Comparison of ENCODE assay signal across 18 mouse cellular contexts in the genomic region with DNA sequence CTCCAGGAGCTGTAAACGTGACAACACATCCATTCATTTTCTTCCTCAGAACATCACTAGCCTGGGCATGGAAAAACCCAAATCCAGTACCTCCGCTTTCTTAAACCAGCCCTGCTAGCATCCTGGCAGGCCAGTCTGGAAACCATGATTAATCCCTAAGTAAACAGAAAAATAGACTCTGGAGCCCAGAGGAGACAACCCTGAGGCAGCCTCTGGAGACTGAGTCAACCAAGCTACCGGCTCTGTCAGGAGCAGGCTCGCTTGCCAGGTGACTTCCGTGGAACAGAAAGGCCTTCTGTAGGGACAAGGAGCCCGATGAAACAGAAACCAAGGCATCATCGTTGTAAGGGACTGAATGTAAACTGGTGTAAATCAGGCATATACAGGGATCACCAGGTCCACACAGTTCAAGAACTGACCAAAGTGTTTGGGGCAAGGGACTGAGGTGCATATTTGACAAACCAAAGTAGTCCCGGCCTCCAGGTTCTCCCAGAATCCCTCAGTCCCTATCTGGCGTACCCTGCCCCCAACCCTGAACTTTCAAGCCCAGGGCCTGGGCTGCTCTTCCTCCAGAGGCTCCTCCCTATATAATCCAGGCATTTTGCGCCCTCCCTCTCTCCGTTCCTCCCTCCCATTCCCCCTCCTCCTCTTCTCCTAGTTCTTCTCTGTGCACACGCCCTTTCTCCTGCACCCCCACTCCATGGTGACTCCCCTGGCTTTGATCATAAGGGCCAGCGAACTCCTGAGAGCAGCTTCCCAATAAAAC. TPM values are rescaled to one million over a fixed set of nuclear protein-coding genes. Genes with fewer than 3 reads are reported as not detected.
A peak's percentile ranks its signal among the peaks of the same experiment; 100 is the strongest.
DNase-seq lines count a peak whose midpoint lies in the region; ATAC-seq lines count a peak whose summit lies in the region.
"Had no signal": no experiment of that assay in that cellular context is flagged by ENCODE, and none has a peak within 500 bp of the region (broad histone marks: within the 10 kb centered on the region; RNA-seq: fewer than 3 reads in every experiment).

No protein-coding gene starts in this region.

- H3K4me2 ChIP-seq in limb, embryonic 15.5 days, result no peak overlapping the region
- H3K4me2 ChIP-seq in intestine, embryonic 16.5 days (ENCODE audit: low read depth, low read length), result 0 out of 2 replicates have a peak overlapping the region, but pooled peaks have one; percentile 1
- H3K4me2 ChIP-seq: embryonic facial prominence, embryonic 13.5 days; forebrain, embryonic 15.5 days; heart, embryonic 15.5 days; lung, embryonic 14.5 days; neural tube, embryonic 13.5 days; stomach, embryonic 15.5 days had no signal

- H3K27me3 ChIP-seq in limb, embryonic 15.5 days, result no peaks in the 10 kb centered on the region
- no peaks in the 10 kb centered on the region for H3K27me3 ChIP-seq in limb, embryonic 10.5 days (ENCODE audit: low read depth, poor library complexity, severe bottlenecking)
- no peaks in the 10 kb centered on the region for H3K27me3 ChIP-seq in intestine, embryonic 16.5 days (replicated peaks; ENCODE audit: control insufficient read depth, insufficient read depth, low read length)
- H3K27me3 ChIP-seq: embryonic facial prominence, embryonic 13.5 days; forebrain, embryonic 15.5 days; heart, embryonic 15.5 days; neural tube, embryonic 13.5 days; stomach, embryonic 15.5 days had no signal

- no peaks in the 10 kb centered on the region for H3K9me3 ChIP-seq in limb, embryonic 15.5 days
- no peaks in the 10 kb centered on the region for H3K9me3 ChIP-seq in limb, embryonic 10.5 days (replicated peaks)
- H3K9me3 ChIP-seq in intestine, embryonic 16.5 days (ENCODE audit: control insufficient read depth, low read length), result no peaks in the 10 kb centered on the region
- H3K9me3 ChIP-seq: embryonic facial prominence, embryonic 13.5 days; forebrain, embryonic 15.5 days; heart, embryonic 15.5 days; neural tube, embryonic 13.5 days; stomach, embryonic 15.5 days had no signal

- DNase-seq in limb, embryonic 10.5 days (ENCODE audit: low spot score), result no peak
- DNase-seq in 3T3-L1 (ENCODE audit: low read depth, low spot score) (peak; percentile 68), ES-CJ7 (ENCODE audit: low read depth, low spot score) (peak; percentile 68)
- no peak for DNase-seq in left cerebral cortex, postnatal 36 days (ENCODE audit: low spot score in 2 of 2)
- DNase-seq: cerebellum, postnatal 25 days; gastrocnemius, postnatal 25 days; kidney, postnatal 10 days; left cerebral cortex, postnatal 4 days; lung, embryonic 14.5 days had no signal

- 0 out of 2 replicates have a peak overlapping the region, but pooled peaks have one; percentile 2 for H3K27ac ChIP-seq in limb, embryonic 15.5 days
- H3K27ac ChIP-seq in limb, embryonic 10.5 days, result no peak overlapping the region
- peak overlapping the region; percentile 75 for H3K27ac ChIP-seq in intestine, embryonic 16.5 days (ENCODE audit: low read length)
- H3K27ac ChIP-seq: embryonic facial prominence, embryonic 13.5 days; forebrain, embryonic 15.5 days; heart, embryonic 15.5 days; neural tube, embryonic 13.5 days; stomach, embryonic 15.5 days had no signal

- H3K4me3 ChIP-seq in limb, embryonic 15.5 days, result no peak overlapping the region
- no peak overlapping the region for H3K4me3 ChIP-seq in limb, embryonic 10.5 days
- H3K4me3 ChIP-seq in intestine, embryonic 16.5 days (ENCODE audit: low read length), result no peak overlapping the region
- H3K4me3 ChIP-seq: embryonic facial prominence, embryonic 13.5 days; forebrain, embryonic 15.5 days; heart, embryonic 15.5 days; neural tube, embryonic 13.5 days; stomach, embryonic 15.5 days had no signal

- peak; percentile 44; the same call in 1 of the 2 replicates for ATAC-seq in limb, embryonic 15.5 days (ENCODE audit: insufficient number of reproducible peaks, low FRiP score, low TSS enrichment, low read depth)
- peak; percentile 83 for ATAC-seq in intestine, embryonic 16.5 days
- ATAC-seq in erythroid progenitor cell, adult 5-6 weeks (replicated peaks; ENCODE audit: low FRiP score, poor library complexity, severe bottlenecking), result no peak
- ATAC-seq: forebrain, embryonic 15.5 days; hindbrain, embryonic 16.5 days had no signal

- WGBS in limb, embryonic 15.5 days, result 69% methylated on average over 13 of the region's 13 CpGs
- 74% methylated on average over 13 of the region's 13 CpGs for WGBS in limb, embryonic 10.5 days
- 51% methylated on average over 13 of the region's 13 CpGs for WGBS in intestine, embryonic 16.5 days

- intact Hi-C loops in left cerebral cortex, postnatal 36 days (cut with DNase I), result no loop called here

- H3K4me1 ChIP-seq in limb, embryonic 15.5 days, result no peaks in the 10 kb centered on the region
- peaks cover 6% of the 10 kb centered on the region for H3K4me1 ChIP-seq in limb, embryonic 10.5 days
- peaks cover 7% of the 10 kb centered on the region; the same call in 1 of the 2 replicates for H3K4me1 ChIP-seq in intestine, embryonic 16.5 days (ENCODE audit: control insufficient read depth, insufficient read depth, low read length)
- H3K4me1 ChIP-seq: forebrain, embryonic 15.5 days; neural tube, embryonic 13.5 days had no signal

- no peak overlapping the region for H3K9ac ChIP-seq in limb, embryonic 15.5 days
- 0 out of 2 replicates have a peak overlapping the region, but pooled peaks have one; percentile 29 for H3K9ac ChIP-seq in intestine, embryonic 16.5 days (ENCODE audit: low read depth, low read length)
- H3K9ac ChIP-seq: embryonic facial prominence, embryonic 13.5 days; forebrain, embryonic 15.5 days; heart, embryonic 15.5 days; lung, embryonic 14.5 days; neural tube, embryonic 13.5 days; stomach, embryonic 15.5 days had no signal

- H3K36me3 ChIP-seq in limb, embryonic 15.5 days, result no peaks in the 10 kb centered on the region
- H3K36me3 ChIP-seq in limb, embryonic 10.5 days, result no peaks in the 10 kb centered on the region
- H3K36me3 ChIP-seq in intestine, embryonic 16.5 days (ENCODE audit: control insufficient read depth, insufficient read depth, low read length), result no peaks in the 10 kb centered on the region
- H3K36me3 ChIP-seq: embryonic facial prominence, embryonic 13.5 days; forebrain, embryonic 15.5 days; heart, embryonic 15.5 days; neural tube, embryonic 13.5 days; stomach, embryonic 15.5 days had no signal

RNA-seq across cellular contexts. Expression of gene Ivns1abp, which starts 54.6 kb away (rescaled TPM):
- 225 and 245 TPM in 2 replicates for polyA plus RNA-seq in limb, embryonic 15.5 days (2015; fragmentation: Nextera tagmentation; extraction: Ambion mirVana)
- polyA plus RNA-seq in limb, embryonic 10.5 days (2016; fragmentation: Nextera tagmentation; extraction: Ambion mirVana), result 343 and 366 TPM in 2 replicates
- 331 and 345 TPM in 2 replicates for polyA plus RNA-seq in intestine, embryonic 16.5 days (2015; fragmentation: Nextera tagmentation; extraction: Ambion mirVana)
- total RNA-seq in left cerebral cortex, postnatal 36 days (2021), result 100 to 1,000 TPM; 123 to 135 TPM
- 54.1 and 68.8 TPM in 2 replicates for total RNA-seq in erythroid progenitor cell, adult 5-6 weeks (2015; ENCODE audit: low replicate concordance)
- 51.1 and 58.4 TPM in 2 replicates for total RNA-seq in erythroid progenitor cell, adult 5-6 weeks (2017; ENCODE audit: low replicate concordance)

Comparison
In these comparisons a context has a peak if more than half of its experiments do, and no peak if none do; other contexts are left out.
1. DNase-seq: peak in 3T3-L1 (single experiment) and ES-CJ7 (single experiment); none in limb, embryonic 10.5 days (single experiment) and left cerebral cortex, postnatal 36 days (0 of 2).